Mouse (Mus musculus) left cerebral cortex, postnatal 10 days (tissue): ENCODE results near the gene Sparcl1. TPM values are rescaled to one million over a fixed set of nuclear protein-coding genes. Genes with fewer than 3 reads are reported as not detected.

Experiments
- DNase-seq, 2 experiments: peaks; one replicate each; pipeline ENCODE4 v3.0.0; 2021 to 2022; ENCODE audit warnings: low spot score in 2 of 2, mixed read lengths in 1 of 2; ENCODE audit errors: extremely low spot score in 1 of 2
- intact Hi-C: fragments of 180-260 bp; cut with DNase I; formaldehyde crosslinking; loops from one replicate; pipeline ENCODE4 v1.15.1; 2025
- microRNA-seq: library from miRNA; unstranded; fragments of <30 nt; microRNA quantifications from one replicate; pipeline ENCODE4 v1.2.0, GENCODE M21; 2022
- total RNA-seq, 2 experiments: library from RNA; stranded (reverse); gene quantifications; 2 replicates each; pipeline ENCODE4 v1.2.3; 2021

Sparcl1 gene
- total RNA-seq, 2 experiments from 2014 or later: 1,043 to 1,055 TPM

GRCm38 (mm10) chr5:104043704-104044103 is 69.8 kb downstream of the Sparcl1 start:
- no peak for DNase-seq
- intact Hi-C loops: loop anchor here (10.0 kb wide), 1 partner anchor 189 kb away; no protein-coding TSS in a partner anchor

DNA sequence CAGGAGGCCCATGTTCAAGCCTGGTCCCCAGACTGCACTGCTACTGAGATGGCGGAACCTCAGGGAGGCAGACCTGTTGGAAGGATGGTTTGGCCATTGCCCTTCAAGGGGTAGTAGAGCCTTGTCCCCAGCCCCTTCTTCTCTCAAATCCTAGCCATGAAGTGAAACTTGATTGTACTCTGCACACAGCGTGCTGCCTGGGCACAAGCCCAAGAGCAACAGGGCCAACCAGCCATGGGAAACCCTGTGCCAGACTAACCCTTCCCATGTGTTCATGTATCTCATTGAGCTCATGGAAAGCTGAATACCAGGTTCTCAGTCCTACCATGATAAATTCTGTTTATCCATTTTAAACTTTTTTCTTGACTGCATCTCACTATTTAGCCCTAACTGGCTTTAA is 70.6 kb downstream of the Sparcl1 start:
- intact Hi-C loops: loop anchor here (10.0 kb wide), 1 partner anchor 188 kb away; no protein-coding TSS in a partner anchor
- DNase-seq: peak in 1 of 2 experiments; percentile 44

DNA sequence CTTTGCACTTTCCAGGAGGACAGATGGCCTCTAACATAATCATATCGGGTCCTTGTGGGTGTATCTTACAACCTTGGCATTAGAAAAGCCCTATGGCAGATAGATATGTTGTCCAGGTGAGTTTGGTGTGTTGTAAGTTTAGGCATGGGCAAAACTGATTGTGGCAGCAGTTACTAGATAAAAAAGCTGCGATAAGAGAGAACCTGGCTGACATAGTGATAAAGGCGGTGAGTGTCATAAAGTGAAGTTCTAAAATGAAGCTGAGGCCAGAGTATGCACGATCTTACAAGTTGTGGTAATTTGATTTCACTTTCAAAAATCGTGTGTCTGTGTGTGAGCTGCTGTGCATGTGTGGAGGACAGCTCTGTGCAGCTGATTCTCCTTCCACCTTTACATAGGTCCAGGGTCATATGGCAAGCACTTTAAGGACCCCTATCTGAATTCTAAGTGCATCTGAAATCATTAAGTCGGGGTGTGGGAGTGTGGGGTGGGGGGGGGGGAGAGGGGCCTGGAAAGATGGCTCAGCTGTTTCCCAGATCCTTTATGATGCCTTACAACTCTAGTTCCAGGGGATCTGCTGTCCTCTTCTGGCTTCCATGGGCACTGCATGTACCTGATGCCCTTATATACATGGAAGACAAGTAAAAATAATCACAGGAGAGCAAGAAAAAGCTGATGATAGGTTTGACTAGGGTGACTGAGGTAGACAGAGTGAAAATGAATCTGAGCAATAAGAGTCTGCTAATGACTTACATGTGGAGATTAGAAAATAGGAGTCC is 74.2 kb downstream of the Sparcl1 start:
- intact Hi-C loops: loop anchor here (2.0 kb wide), 1 partner anchor 39 kb away; no protein-coding TSS in a partner anchor
- DNase-seq: no peak

DNA sequence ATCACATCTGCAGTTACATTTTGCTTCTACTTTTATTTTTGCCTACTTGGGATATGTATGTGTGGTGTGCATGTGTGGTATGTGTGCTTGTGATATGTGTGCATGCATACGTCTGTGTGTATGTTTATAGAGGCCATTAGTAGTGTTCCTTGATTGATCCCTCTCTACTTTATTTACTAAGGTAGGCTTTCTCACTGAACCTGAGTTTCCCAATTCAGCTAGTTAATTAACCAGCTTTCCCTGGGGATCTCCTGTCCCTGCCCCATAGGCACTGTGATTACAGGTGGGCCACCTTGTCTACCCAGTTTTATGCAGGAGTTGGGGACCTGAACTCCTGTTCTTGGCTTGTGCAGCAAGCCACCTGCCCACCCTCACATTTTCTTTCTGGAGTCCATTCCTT is 76.8 kb downstream of the Sparcl1 start:
- DNase-seq: no peak
- intact Hi-C loops: no loop called here

DNA sequence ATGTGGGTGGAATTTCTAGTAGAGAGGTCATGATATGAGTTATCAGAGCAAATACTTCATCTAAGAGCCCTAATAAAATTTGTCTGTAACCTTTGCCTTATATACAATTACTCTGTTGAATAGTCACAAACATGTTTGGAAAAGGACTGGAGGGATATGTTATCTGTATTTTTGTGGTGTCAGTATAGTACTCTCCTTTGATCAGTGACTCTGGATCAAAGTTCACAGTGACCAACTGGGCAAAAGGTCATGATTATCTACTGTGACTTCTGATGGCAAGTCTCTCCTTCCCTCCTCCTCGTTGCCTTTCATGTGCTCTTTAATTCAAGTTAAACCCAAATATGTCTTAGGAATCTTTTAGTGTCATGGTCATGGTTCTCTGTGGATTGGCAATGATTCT is 77.7 kb downstream of the Sparcl1 start:
- intact Hi-C loops: no loop called here
- DNase-seq: no peak

- DNase-seq: no peak
- intact Hi-C loops: no loop called here
Observed at GRCm38 (mm10) chr5:104035066-104035465, 78.5 kb downstream of the Sparcl1 start.

DNA sequence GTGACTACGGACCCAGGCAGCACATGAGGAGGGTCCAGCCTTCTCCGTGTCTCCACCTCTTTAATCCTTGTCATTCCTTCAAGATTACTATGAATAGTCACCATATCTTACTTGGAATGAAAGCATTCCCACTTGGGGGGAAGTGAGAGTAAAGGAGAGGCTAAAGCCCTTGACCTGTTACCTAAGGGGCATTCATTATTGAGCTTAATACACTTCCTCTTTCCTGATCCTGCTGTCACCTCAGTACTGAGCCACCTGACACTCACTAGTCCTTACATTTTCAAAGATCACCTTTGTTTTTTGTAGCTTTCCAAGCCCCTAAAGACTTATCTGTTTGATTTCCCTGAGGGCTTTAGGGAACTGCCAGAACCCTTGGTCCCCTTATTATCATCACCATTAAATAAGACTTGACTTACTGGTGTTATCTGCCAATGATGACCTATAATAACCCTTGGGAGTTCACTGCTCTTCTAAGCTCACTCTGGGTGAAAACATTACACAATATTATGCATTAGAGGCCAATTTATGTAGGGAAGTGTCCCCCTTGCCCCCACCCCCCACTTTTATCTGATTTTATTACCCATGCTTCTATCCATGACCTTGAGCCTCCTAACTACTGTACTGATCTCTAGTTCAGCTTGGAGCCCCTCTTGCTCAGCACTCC is 81.0 kb downstream of the Sparcl1 start:
- intact Hi-C loops: no loop called here
- DNase-seq: no peak

Small RNA genes within 50 kb of the gene (microRNA-seq; reads per million reads assigned to microRNA genes)
- gene Mir5619: 1.7 reads per million

Other genes starting within 250 kb of the Sparcl1 start
- gene Klhl8, start 202.5 kb downstream of the Sparcl1 start, total RNA-seq: 10 to 100 TPM; 37.8 to 40.5 TPM
- 1 to 10 TPM; 1.3 to 1.9 TPM for gene Hsd17b13, start 136.3 kb downstream of the Sparcl1 start, total RNA-seq
- 10 to 100 TPM; 27.6 to 29.4 TPM for gene Hsd17b11, start 91.8 kb downstream of the Sparcl1 start, total RNA-seq
- gene Nudt9, start 67.4 kb downstream of the Sparcl1 start, total RNA-seq: 10 to 100 TPM; 50.9 to 55.9 TPM
- not detected for gene Gm17660, start 36.1 kb downstream of the Sparcl1 start, total RNA-seq
- gene Dspp, start 57.0 kb upstream of the Sparcl1 start, total RNA-seq: under 1 TPM in 1 of 2 experiments, not detected in 1; 0.08 TPM
- gene Dmp1, start 88.9 kb upstream of the Sparcl1 start, total RNA-seq: under 1 TPM; 0.73 to 0.79 TPM
- under 1 TPM; 0.49 to 0.90 TPM for gene Ibsp, start 185.4 kb upstream of the Sparcl1 start, total RNA-seq
- gene Mepe, start 211.6 kb upstream of the Sparcl1 start, total RNA-seq: not detected